Mouse (Mus musculus) T-helper 1 cell (primary cell): Measurements from ENCODE around the gene Oscp1.
"Not testable (repeated sequence)": the region's sequence is repeated elsewhere in the genome, so short reads cannot be mapped to it uniquely, and the experiment has no call there.

Experiments
- in situ Hi-C: fragments of 300-600 bp; cut with MboI, MseI; formaldehyde crosslinking; loops from one replicate; pipeline ENCODE4 v1.15.1; 2025; ENCODE audit warnings: high pct_unique_total_duplicates

Oscp1 gene

GRCm38 (mm10) chr4:126083021-126083420 is 24.7 kb downstream of the Oscp1 start:
- in situ Hi-C loops: no loop called here

GRCm38 (mm10) chr4:126084382-126084781 is 26.0 kb downstream of the Oscp1 start:
- in situ Hi-C loops: no loop called here

- in situ Hi-C loops: loop anchor here (5.0 kb wide), 1 partner anchor 66 kb away; no protein-coding TSS in a partner anchor
These were observed 27.7 kb downstream of the Oscp1 start for GRCm38 (mm10) chr4:126085996-126086576.

GRCm38 (mm10) chr4:126090101-126090847 is 31.9 kb downstream of the Oscp1 start:
- in situ Hi-C loops: no loop called here

- in situ Hi-C loops: no loop called here
These were observed 32.4 kb downstream of the Oscp1 start for GRCm38 (mm10) chr4:126090848-126091124.

GRCm38 (mm10) chr4:126091873-126092272 is 33.5 kb downstream of the Oscp1 start:
- in situ Hi-C loops: no loop called here

- in situ Hi-C loops: not testable (repeated sequence)
These were observed 37.5 kb downstream of the Oscp1 start for GRCm38 (mm10) chr4:126095622-126096430.

- in situ Hi-C loops: no loop called here
These were observed 38.2 kb downstream of the Oscp1 start, which contains the start of gene Lsm10 for GRCm38 (mm10) chr4:126096464-126097111. Gene Lsm10 (plus strand): TSS chr4:126096623.

- in situ Hi-C loops: no loop called here
These were observed 39.4 kb downstream of the Oscp1 start for GRCm38 (mm10) chr4:126097711-126098253.

GRCm38 (mm10) chr4:126099365-126099764 is 41.0 kb downstream of the Oscp1 start:
- in situ Hi-C loops: no loop called here

- in situ Hi-C loops: no loop called here
These were observed 42.4 kb downstream of the Oscp1 start for GRCm38 (mm10) chr4:126100764-126101163.

GRCm38 (mm10) chr4:126102061-126102841 is 43.9 kb downstream of the Oscp1 start:
- in situ Hi-C loops: no loop called here

- in situ Hi-C loops: no loop called here
These were observed 44.8 kb downstream of the Oscp1 start for GRCm38 (mm10) chr4:126103057-126103581.

- in situ Hi-C loops: no loop called here
These were observed 45.3 kb downstream of the Oscp1 start, which contains the start of gene Stk40 for GRCm38 (mm10) chr4:126103590-126104068. Gene Stk40 (plus strand): TSS chr4:126103957.

- in situ Hi-C loops: loop anchor here (5.0 kb wide), 1 partner anchor 83 kb away; no protein-coding TSS in a partner anchor
These were observed 46.1 kb downstream of the Oscp1 start for GRCm38 (mm10) chr4:126104261-126105075.

- in situ Hi-C loops: loop anchor here (5.0 kb wide), 1 partner anchor 82 kb away; no protein-coding TSS in a partner anchor
These were observed 46.9 kb downstream of the Oscp1 start for GRCm38 (mm10) chr4:126105131-126105783.

GRCm38 (mm10) chr4:126108061-126108740 is 49.8 kb downstream of the Oscp1 start:
- in situ Hi-C loops: loop anchor here (5.0 kb wide), 1 partner anchor 79 kb away; no protein-coding TSS in a partner anchor
